Mouse (Mus musculus): ENCODE results near the gene Cdk5rap3. TPM values are rescaled to one million over a fixed set of nuclear protein-coding genes. Genes with fewer than 3 reads are reported as not detected.

Gene Cdk5rap3
- polyA plus RNA-seq (2012; rRNA removed): 88.3 and 96.2 TPM in 2 replicates

DNA sequence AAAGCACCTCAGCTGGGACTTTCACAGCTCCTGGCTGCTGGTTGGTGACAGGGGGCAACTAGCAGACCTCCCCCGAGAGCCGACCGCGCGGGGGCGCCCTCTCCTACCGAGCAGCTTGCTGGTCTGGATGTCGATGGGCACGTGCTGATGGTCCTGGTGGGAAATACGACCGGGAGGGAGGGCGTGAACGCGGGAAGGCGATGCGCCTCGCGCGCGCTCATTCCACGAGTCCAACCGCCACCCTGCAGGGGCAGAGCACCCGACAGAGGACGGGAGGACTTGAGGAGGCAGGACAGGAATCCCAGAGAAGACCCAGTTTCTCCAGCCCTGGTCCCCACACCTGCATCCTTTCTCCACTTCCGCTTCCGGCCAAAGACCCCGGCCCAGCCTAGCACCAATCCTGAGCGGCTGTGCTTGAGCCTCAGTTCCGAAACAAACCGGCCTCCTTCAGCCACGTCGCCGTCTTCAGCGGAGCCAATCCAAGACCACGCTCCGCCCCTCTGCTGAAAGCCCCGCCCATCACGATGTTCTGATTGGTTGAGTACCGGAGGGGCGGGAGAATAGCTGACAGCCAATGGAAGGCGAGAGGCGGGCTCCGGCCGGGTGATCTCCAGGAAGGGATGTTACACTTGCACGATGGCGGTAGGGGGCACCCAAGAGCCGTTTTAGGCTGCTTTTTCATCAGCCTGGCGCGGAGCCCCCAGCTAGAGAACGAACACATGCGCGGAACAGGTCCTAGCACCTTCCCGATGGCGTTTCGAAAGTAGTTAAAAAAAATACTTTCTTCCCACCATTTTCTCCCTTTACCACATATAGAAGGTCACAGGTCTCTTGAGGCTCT, at the start of gene Cdk5rap3:
Gene Cdk5rap3 (minus strand): TSS at position 453 of the 841 bp plus-strand sequence.

DNA sequence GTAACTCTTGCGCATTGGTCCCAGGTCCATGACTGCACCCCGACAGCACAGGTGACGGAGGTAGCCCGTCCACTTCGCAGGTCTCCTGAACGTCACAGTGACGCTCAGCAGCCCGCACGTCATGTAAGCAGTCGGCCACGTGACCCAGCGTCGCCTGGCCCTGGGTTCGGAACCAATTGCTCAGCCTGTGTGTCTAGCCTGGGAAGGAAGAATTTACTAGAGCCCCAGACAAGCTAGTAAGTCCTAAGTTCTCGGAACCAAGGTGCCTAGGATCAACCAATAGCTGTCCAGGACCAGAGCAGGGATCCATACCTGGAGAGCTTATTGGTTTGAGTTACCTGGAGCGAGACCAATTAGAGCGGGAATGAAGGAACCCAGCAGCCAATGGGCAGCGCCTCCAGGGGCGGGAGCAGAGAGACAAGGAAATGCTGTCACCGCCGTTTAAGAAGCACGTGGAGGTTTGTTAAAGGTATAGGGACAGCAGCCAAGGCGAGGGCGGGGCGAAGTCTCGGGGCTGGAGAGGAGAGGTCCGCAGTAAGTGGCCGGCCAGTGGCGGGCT, 27.5 kb upstream of the Cdk5rap3 start, which contains the start of gene Pnpo:
Gene Pnpo (minus strand): TSS at position 241 of the 559 bp plus-strand sequence.

DNA sequence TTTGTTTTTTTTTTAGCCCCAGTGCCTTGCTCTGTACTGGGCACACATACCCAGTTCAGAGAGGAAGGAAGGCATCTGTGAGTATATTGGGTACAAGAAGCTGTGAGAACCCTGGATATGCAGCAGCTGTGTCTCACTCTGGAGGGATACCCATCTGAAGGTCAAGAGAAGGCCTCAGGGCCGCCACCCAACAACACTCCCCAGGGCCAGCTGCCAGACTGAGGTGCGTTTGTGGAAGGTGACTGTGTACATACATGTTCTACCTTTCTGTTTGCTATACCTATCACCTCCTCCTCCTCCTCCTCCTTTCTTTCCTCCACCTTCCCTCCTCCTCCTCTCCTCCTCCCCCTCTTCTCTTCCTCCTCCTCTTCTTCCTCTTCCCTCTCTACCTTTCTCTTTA, 11.8 kb upstream of the Cdk5rap3 start, which contains the start of gene Prr15l:
Gene Prr15l (plus strand): TSS at position 17 of the 400 bp plus-strand sequence.

Other genes starting within 250 kb of the Cdk5rap3 start
- 54.4 and 55.1 TPM in 2 replicates for gene Snx11, start 138.9 kb downstream of the Cdk5rap3 start, polyA plus RNA-seq (2012; rRNA removed)
- gene Cbx1, start 127.4 kb downstream of the Cdk5rap3 start, polyA plus RNA-seq (2012; rRNA removed): 97.9 and 107 TPM in 2 replicates
- 69.7 and 81.1 TPM in 2 replicates for gene Nfe2l1, start 86.5 kb downstream of the Cdk5rap3 start, polyA plus RNA-seq (2012; rRNA removed)
- 17.9 and 45.4 TPM in 2 replicates for gene Copz2, start 66.6 kb downstream of the Cdk5rap3 start, polyA plus RNA-seq (2012; rRNA removed)
- 0.35 TPM in 1 of 2 replicates, not detected in the other for gene Prr15l, start 11.6 kb upstream of the Cdk5rap3 start, polyA plus RNA-seq (2012; rRNA removed)
- gene Pnpo, start 27.5 kb upstream of the Cdk5rap3 start, polyA plus RNA-seq (2012; rRNA removed): 12.3 and 13.8 TPM in 2 replicates
- 12.6 and 15.4 TPM in 2 replicates for gene Sp2, start 66.5 kb upstream of the Cdk5rap3 start, polyA plus RNA-seq (2012; rRNA removed)
- 0.54 and 1.0 TPM in 2 replicates for gene Sp6, start 96.9 kb upstream of the Cdk5rap3 start, polyA plus RNA-seq (2012; rRNA removed)
- 14.2 and 15.7 TPM in 2 replicates for gene Scrn2, start 113.4 kb upstream of the Cdk5rap3 start, polyA plus RNA-seq (2012; rRNA removed)
- gene Lrrc46, start 124.9 kb upstream of the Cdk5rap3 start, polyA plus RNA-seq (2012; rRNA removed): 2.0 and 2.8 TPM in 2 replicates
- 59.5 and 60.3 TPM in 2 replicates for gene Mrpl10, start 125.1 kb upstream of the Cdk5rap3 start, polyA plus RNA-seq (2012; rRNA removed)
- gene Osbpl7, start 134.1 kb upstream of the Cdk5rap3 start, polyA plus RNA-seq (2012; rRNA removed): 14.3 and 14.8 TPM in 2 replicates
- gene Tbx21, start 198.8 kb upstream of the Cdk5rap3 start, polyA plus RNA-seq (2012; rRNA removed): 0.10 and 0.17 TPM in 2 replicates
- 53.9 and 64.0 TPM in 2 replicates for gene Tbkbp1, start 235.0 kb upstream of the Cdk5rap3 start, polyA plus RNA-seq (2012; rRNA removed)

All from central nervous system, embryonic 14 days (tissue).